Mouse (Mus musculus): Measurements from ENCODE around the gene Ptms.

Ptms gene

GRCm38 (mm10) chr6:124919695-124920317 lies at the start of gene Ptms:
Ptms (minus strand) TSS chr6:124920103.
- peak; percentile 94 for DNase-seq (ENCODE audit: low spot score)

GRCm38 (mm10) chr6:124967766-124968165 lies 47.9 kb upstream of the Ptms start:
- DNase-seq (ENCODE audit: low spot score) = peak; percentile 47

GRCm38 (mm10) chr6:124966466-124967118 lies 46.7 kb upstream of the Ptms start:
- DNase-seq (ENCODE audit: low spot score) = no peak

- DNase-seq (ENCODE audit: low spot score) = no peak
Measured at GRCm38 (mm10) chr6:124965747-124966146, 45.8 kb upstream of the Ptms start.

- DNase-seq (ENCODE audit: low spot score) = peak; percentile 97
Measured at GRCm38 (mm10) chr6:124965088-124965719, 45.3 kb upstream of the Ptms start, which contains the start of gene Cops7a. Cops7a (minus strand) TSS chr6:124965538.

GRCm38 (mm10) chr6:124964638-124965037 lies 44.7 kb upstream of the Ptms start:
- DNase-seq (ENCODE audit: low spot score) = no peak

GRCm38 (mm10) chr6:124961021-124961420 lies 41.1 kb upstream of the Ptms start:
- no peak for DNase-seq (ENCODE audit: low spot score)

- DNase-seq (ENCODE audit: low spot score) = no peak
Measured at GRCm38 (mm10) chr6:124959960-124960359, 40.1 kb upstream of the Ptms start.

GRCm38 (mm10) chr6:124958127-124958526 lies 38.2 kb upstream of the Ptms start:
- DNase-seq (ENCODE audit: low spot score) = no peak

- DNase-seq (ENCODE audit: low spot score) = no peak
Measured at GRCm38 (mm10) chr6:124955212-124955611, 35.3 kb upstream of the Ptms start.

- DNase-seq (ENCODE audit: low spot score) = no peak
Measured at GRCm38 (mm10) chr6:124953991-124954715, 34.2 kb upstream of the Ptms start.

GRCm38 (mm10) chr6:124943526-124943925 lies 23.6 kb upstream of the Ptms start:
- DNase-seq (ENCODE audit: low spot score) = no peak

- no peak for DNase-seq (ENCODE audit: low spot score)
Measured at GRCm38 (mm10) chr6:124941679-124942078, 21.8 kb upstream of the Ptms start.

- no peak for DNase-seq (ENCODE audit: low spot score)
Measured at GRCm38 (mm10) chr6:124938554-124938953, 18.7 kb upstream of the Ptms start.

GRCm38 (mm10) chr6:124937493-124937892 lies 17.6 kb upstream of the Ptms start:
- no peak for DNase-seq (ENCODE audit: low spot score)

GRCm38 (mm10) chr6:124936681-124937080 lies 16.8 kb upstream of the Ptms start:
- no peak for DNase-seq (ENCODE audit: low spot score)

- no peak for DNase-seq (ENCODE audit: low spot score)
Measured at GRCm38 (mm10) chr6:124934670-124935069, 14.8 kb upstream of the Ptms start.

GRCm38 (mm10) chr6:124933127-124933526 lies 13.2 kb upstream of the Ptms start:
- DNase-seq (ENCODE audit: low spot score) = no peak

- no peak for DNase-seq (ENCODE audit: low spot score)
Measured at GRCm38 (mm10) chr6:124932314-124932695, 12.4 kb upstream of the Ptms start.

GRCm38 (mm10) chr6:124931525-124932313 lies 11.8 kb upstream of the Ptms start:
- DNase-seq (ENCODE audit: low spot score) = peak; percentile 39

- DNase-seq (ENCODE audit: low spot score) = peak; percentile 99
Measured at GRCm38 (mm10) chr6:124930754-124931524, 11.0 kb upstream of the Ptms start, which contains the start of gene Mlf2. Mlf2 (plus strand) TSS chr6:124931386.

Data from urinary bladder, postnatal 14 days (tissue).